In the genomic region with DNA sequence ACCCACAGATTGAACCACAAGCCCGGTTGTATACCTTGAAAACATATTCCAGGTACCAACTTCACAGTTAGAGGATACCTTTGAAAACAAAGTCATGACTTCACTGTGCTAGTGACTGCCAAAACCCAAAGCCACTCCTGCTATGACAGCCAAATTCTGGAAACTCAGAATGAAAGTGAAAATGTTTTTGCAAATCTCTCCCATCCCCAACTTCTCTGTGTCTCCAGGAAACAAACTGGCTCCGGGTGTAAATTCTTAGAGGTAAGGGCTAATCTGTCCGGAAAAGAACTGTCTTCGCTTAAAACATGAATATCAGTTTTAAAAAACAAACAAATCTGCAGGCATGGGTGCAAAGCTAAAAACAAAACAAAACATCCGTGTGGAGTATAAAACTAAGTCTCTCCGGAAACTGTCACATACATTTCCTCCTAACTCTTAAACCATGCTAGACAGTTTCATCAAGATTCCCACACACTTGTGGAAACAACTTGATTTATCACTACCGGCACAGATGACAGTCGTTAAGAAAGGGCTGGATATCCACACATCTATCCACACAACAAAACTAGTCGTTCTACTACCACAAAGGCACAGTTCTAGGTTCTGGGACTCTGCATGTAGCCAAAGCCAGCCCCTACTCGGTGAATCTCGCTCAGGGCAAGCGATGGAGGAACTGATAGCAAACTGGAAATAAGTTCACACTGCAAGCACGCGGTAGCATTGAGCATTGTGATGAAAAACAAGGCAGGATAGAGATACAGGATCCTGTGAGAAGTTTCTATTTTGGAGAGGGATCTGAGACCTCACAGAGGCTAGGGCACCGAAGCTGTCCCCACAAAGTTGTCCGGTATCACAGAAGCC, we compare ENCODE assay signal across 8 mouse cellular contexts. TPM values are rescaled to one million over a fixed set of nuclear protein-coding genes. Genes with fewer than 3 reads are reported as not detected.
A peak's percentile ranks its signal among the peaks of the same experiment; 100 is the strongest.
DNase-seq lines count a peak whose midpoint lies in the region; ATAC-seq and TF ChIP-seq lines count a peak whose summit lies in the region.

No protein-coding gene starts in this region.

- H3K4me3 ChIP-seq in lung, adult 2 months (replicated peaks; ENCODE audit: extremely low read depth, low read depth, low read length): peak overlapping the region; percentile 78
- H3K4me3 ChIP-seq in cortical plate, adult 2 months (ENCODE audit: insufficient read depth, low read length): peak overlapping the region; percentile 42
- peak overlapping the region; percentile 74 for H3K4me3 ChIP-seq in hindbrain, embryonic 11.5 days (ENCODE audit: low read depth, low read length)

- H3K9me3 ChIP-seq in hindbrain, embryonic 11.5 days (ENCODE audit: control insufficient read depth, low read length): no peaks in the 10 kb centered on the region

- no peak for ATAC-seq in hindbrain, embryonic 11.5 days (ENCODE audit: low FRiP score)
- ATAC-seq in megakaryocyte, adult 5-6 weeks (ENCODE audit: poor library complexity, severe bottlenecking): peak; percentile 11
- ATAC-seq in frontal cortex, adult (ENCODE audit: low TSS enrichment): no peak

- H3K4me2 ChIP-seq in hindbrain, embryonic 11.5 days (replicated peaks; ENCODE audit: low read depth, low read length): peak overlapping the region; percentile 91

- no peak for TF ChIP-seq POLR2A in lung, adult 2 months (IDR thresholded peaks at IDR 0.05; ENCODE audit: borderline replicate concordance, extremely low read depth, low read depth, low read length)
- no peak for TF ChIP-seq POLR2A in cortical plate, adult 2 months (IDR thresholded peaks at IDR 0.05; ENCODE audit: extremely low read depth, insufficient read depth, low read length)

- H3K9ac ChIP-seq in hindbrain, embryonic 11.5 days (ENCODE audit: low read depth, low read length): peak overlapping the region; percentile 88

- H3K36me3 ChIP-seq in hindbrain, embryonic 11.5 days (ENCODE audit: control insufficient read depth, insufficient read depth, low read length): no peaks in the 10 kb centered on the region

- H3K27me3 ChIP-seq in hindbrain, embryonic 11.5 days (ENCODE audit: control insufficient read depth, insufficient read depth, low read length): peaks cover 3% of the 10 kb centered on the region

- WGBS in lung, adult 2 months: 7% methylated on average over 16 of the region's 16 CpGs
- WGBS in hindbrain, embryonic 11.5 days: 34% methylated on average over 16 of the region's 16 CpGs

- no peak overlapping the region for H3K27ac ChIP-seq in cortical plate, adult 2 months (ENCODE audit: insufficient read depth, low read length)
- peak overlapping the region; percentile 88; the same call in 1 of the 2 replicates for H3K27ac ChIP-seq in hindbrain, embryonic 11.5 days (ENCODE audit: low read depth, low read length)

- DNase-seq in lung, adult 2 months: no peak
- no peak for DNase-seq in lung, postnatal 36 days
- no peak for DNase-seq in hindbrain, embryonic 11.5 days (ENCODE audit: low spot score)
- no peak for DNase-seq in MN1 (ENCODE audit: low spot score)
- DNase-seq in left cerebral cortex, postnatal 14 days (ENCODE audit: low spot score in 2 of 2): no peak

- no peak for TF ChIP-seq CTCF in lung, adult 2 months (IDR thresholded peaks at IDR 0.05; ENCODE audit: insufficient read depth, low read length)
- TF ChIP-seq CTCF in cortical plate, adult 2 months (IDR thresholded peaks at IDR 0.05; ENCODE audit: extremely low read depth, insufficient read depth, low read length): no peak

- intact Hi-C loops in left cerebral cortex, postnatal 14 days (cut with DNase I): no loop called here

- peaks cover 3% of the 10 kb centered on the region for H3K4me1 ChIP-seq in lung, adult 2 months (ENCODE audit: control insufficient read depth, insufficient read depth, low read length)
- peaks cover 12% of the 10 kb centered on the region for H3K4me1 ChIP-seq in cortical plate, adult 2 months (ENCODE audit: control insufficient read depth, insufficient read depth, low read length)
- peaks cover 14% of the 10 kb centered on the region for H3K4me1 ChIP-seq in hindbrain, embryonic 11.5 days (replicated peaks; ENCODE audit: control insufficient read depth, insufficient read depth, low read length)

RNA-seq across cellular contexts. Expression of a gene that starts 0.9 kb away (rescaled TPM):
- 10.8 and 15.2 TPM in 2 replicates for polyA plus RNA-seq in lung, adult 2 months (2012; rRNA removed)
- 18.9 and 19.2 TPM in 2 replicates for polyA plus RNA-seq in cortical plate, adult 2 months (2012; rRNA removed)
- 15.1 and 16.3 TPM in 2 replicates for polyA plus RNA-seq in hindbrain, embryonic 11.5 days (2014; fragmentation: Nextera tagmentation; extraction: Ambion mirVana)
- total RNA-seq in megakaryocyte, adult 5-6 weeks (2015): 48.3 and 53.0 TPM in 2 replicates
- 45.4 and 56.4 TPM in 2 replicates for total RNA-seq in megakaryocyte, adult 5-6 weeks (2017)
- total RNA-seq in left cerebral cortex, postnatal 14 days (2021): 10 to 100 TPM; 14.1 to 14.2 TPM

RNA-seq across cellular contexts. Expression of a gene that starts 0.9 kb away (rescaled TPM):
- 0.71 and 1.4 TPM in 2 replicates for polyA plus RNA-seq in lung, adult 2 months (2012; rRNA removed)
- 2.3 and 3.0 TPM in 2 replicates for polyA plus RNA-seq in cortical plate, adult 2 months (2012; rRNA removed)
- 3.2 and 6.0 TPM in 2 replicates for polyA plus RNA-seq in hindbrain, embryonic 11.5 days (2014; fragmentation: Nextera tagmentation; extraction: Ambion mirVana)
- total RNA-seq in megakaryocyte, adult 5-6 weeks (2015): 9.6 and 12.1 TPM in 2 replicates
- 4.4 and 4.8 TPM in 2 replicates for total RNA-seq in megakaryocyte, adult 5-6 weeks (2017)
- 1 to 10 TPM; 5.3 to 6.3 TPM for total RNA-seq in left cerebral cortex, postnatal 14 days (2021)

RNA-seq across cellular contexts. Expression of a gene that starts 26.8 kb away (rescaled TPM):
- 3.0 and 4.2 TPM in 2 replicates for polyA plus RNA-seq in lung, adult 2 months (2012; rRNA removed)
- polyA plus RNA-seq in cortical plate, adult 2 months (2012; rRNA removed): 21.6 and 22.4 TPM in 2 replicates
- 2.5 and 3.7 TPM in 2 replicates for polyA plus RNA-seq in hindbrain, embryonic 11.5 days (2014; fragmentation: Nextera tagmentation; extraction: Ambion mirVana)
- 4.1 and 5.1 TPM in 2 replicates for total RNA-seq in megakaryocyte, adult 5-6 weeks (2015)
- 4.2 and 4.7 TPM in 2 replicates for total RNA-seq in megakaryocyte, adult 5-6 weeks (2017)
- total RNA-seq in left cerebral cortex, postnatal 14 days (2021): 10 to 100 TPM; 48.0 to 48.6 TPM
